Mouse (Mus musculus) midbrain, embryonic 13.5 days (tissue): ENCODE measurements around the gene Gpc5. TPM values are rescaled to one million over a fixed set of nuclear protein-coding genes. Genes with fewer than 3 reads are reported as not detected.

ENCODE experiments used
- ATAC-seq: fragments of 200-750 bp; cut with Nextera tagmentation; 2 replicates; pipeline ENCODE4 v1.8.0; 2017; ENCODE audit warnings: mild to moderate bottlenecking, moderate TSS enrichment, moderate library complexity
- H3K27ac ChIP-seq: fragments of 300-500 bp; sonication (generic); 2 replicates; pipeline ENCODE4 v1.5.1; 2015; ENCODE audit warnings: inconsistent platforms, mild to moderate bottlenecking, moderate library complexity
- H3K27me3 ChIP-seq: fragments of 300-500 bp; sonication (generic); 2 replicates; pipeline ENCODE4 v1.6.1; 2015; ENCODE audit warnings: mild to moderate bottlenecking, inconsistent platforms
- H3K36me3 ChIP-seq: fragments of 300-500 bp; sonication (generic); 2 replicates; pipeline ENCODE4 v1.6.1; 2015; ENCODE audit warnings: mild to moderate bottlenecking, inconsistent platforms
- H3K4me1 ChIP-seq: fragments of 300-500 bp; sonication (generic); replicated peaks from 2 replicates; pipeline ENCODE4 v1.6.1; 2015; ENCODE audit warnings: inconsistent platforms
- H3K4me2 ChIP-seq: fragments of 300-500 bp; sonication (generic); replicated peaks from 2 replicates; pipeline ENCODE4 v1.6.1; 2015; ENCODE audit warnings: moderate library complexity, mild to moderate bottlenecking, inconsistent platforms
- H3K4me3 ChIP-seq: fragments of 300-500 bp; sonication (generic); replicated peaks from 2 replicates; pipeline ENCODE4 v1.5.1; 2015; ENCODE audit warnings: mild to moderate bottlenecking, inconsistent platforms
- H3K9ac ChIP-seq: fragments of 300-500 bp; sonication (generic); replicated peaks from 2 replicates; pipeline ENCODE4 v1.6.1; 2015; ENCODE audit warnings: mild to moderate bottlenecking, inconsistent platforms
- H3K9me3 ChIP-seq: fragments of 300-500 bp; sonication (generic); 2 replicates; pipeline ENCODE4 v1.6.1; 2016; ENCODE audit warnings: mild to moderate bottlenecking, inconsistent platforms
- WGBS: fragments of 180-500 bp; shearing (Covaris S2); methylation state at CpG from one replicate; pipeline ENCODE4 v1.1.7; 2015; 5-methylcytosine and 5-hydroxymethylcytosine counted together
- polyA plus RNA-seq: library from polyadenylated mRNA; unstranded; fragments of >200 nt; fragmentation: Nextera tagmentation; extraction: Ambion mirVana; gene quantifications from 2 replicates; pipeline ENCODE4 v1.2.1, GENCODE M21; 2015

The Gpc5 gene
- polyA plus RNA-seq, 1 experiment from 2014 or later = 2.1 TPM

DNA sequence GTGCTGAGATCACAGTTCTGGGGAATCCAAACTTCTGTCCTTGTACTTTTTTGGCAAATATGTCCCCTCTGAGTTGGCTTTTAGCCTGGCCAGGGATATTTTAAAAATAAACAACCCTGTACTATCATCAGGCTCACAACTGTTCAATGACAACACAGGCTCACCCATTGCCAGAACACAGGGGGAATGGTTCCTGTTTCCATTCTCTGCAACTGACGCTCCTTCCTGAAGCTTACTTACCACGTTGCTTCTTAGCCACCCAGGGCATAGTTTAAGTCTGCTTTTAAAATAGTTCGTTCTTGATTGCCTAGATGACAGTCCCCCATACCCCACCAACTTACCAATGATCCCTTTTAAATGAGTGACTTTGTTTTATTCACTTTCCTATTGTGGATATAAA lies 299.8 kb downstream of the Gpc5 start:
- WGBS = 83% methylated on average over 3 of the region's 3 CpGs

GRCm38 (mm10) chr14:115392894-115393524 lies 301.0 kb downstream of the Gpc5 start:
- Histone ChIP-seq H3K36me3 (no peaks in the 10 kb centered on the region), H3K27ac (no peak overlapping the region), H3K4me3 (no peak overlapping the region), H3K4me1 (no peaks in the 10 kb centered on the region), H3K9ac (no peak overlapping the region), H3K4me2 (no peak overlapping the region), H3K9me3 (no peaks in the 10 kb centered on the region), H3K27me3 (no peaks in the 10 kb centered on the region)
- peak; percentile 80 for ATAC-seq
- WGBS = 47% methylated on average over 14 of the region's 14 CpGs

More for the DNA sequence above, 299.8 kb downstream of the Gpc5 start:
- H3K4me1 ChIP-seq = no peaks in the 10 kb centered on the region
- no peaks in the 10 kb centered on the region for H3K27me3 ChIP-seq
- no peak for ATAC-seq
- H3K27ac ChIP-seq = no peak overlapping the region
- 0 out of 2 replicates have a peak, but pooled peaks cover 2% of the 10 kb centered on the region for H3K9me3 ChIP-seq
- H3K9ac ChIP-seq = no peak overlapping the region
- H3K36me3 ChIP-seq = no peaks in the 10 kb centered on the region
- no peak overlapping the region for H3K4me3 ChIP-seq
- no peak overlapping the region for H3K4me2 ChIP-seq

DNA sequence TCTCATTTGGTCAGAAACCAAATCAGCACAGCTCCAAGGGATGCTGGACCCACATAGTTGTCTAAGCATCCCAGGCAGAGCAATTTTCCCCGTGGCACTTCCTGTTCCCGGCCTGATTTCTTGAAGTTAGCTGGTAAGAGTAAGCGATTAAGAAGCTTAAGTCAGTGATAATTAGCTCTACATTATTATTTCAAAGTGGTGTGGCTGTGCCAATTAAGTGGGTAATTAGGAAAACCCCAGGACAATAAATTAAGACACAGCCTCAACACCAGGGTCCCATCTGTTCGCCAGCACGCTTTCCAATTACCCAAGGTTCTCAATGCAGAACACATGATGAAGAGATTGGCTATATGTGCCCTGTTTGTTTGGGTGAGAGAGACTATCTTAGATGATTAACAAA lies 314.6 kb downstream of the Gpc5 start:
- ATAC-seq = peak; percentile 88
- no peaks in the 10 kb centered on the region for H3K36me3 ChIP-seq
- 41% methylated on average over 5 of the region's 5 CpGs for WGBS
- no peaks in the 10 kb centered on the region for H3K9me3 ChIP-seq
- no peak overlapping the region for H3K27ac ChIP-seq
- H3K27me3 ChIP-seq = 0 out of 2 replicates have a peak, but pooled peaks cover 2% of the 10 kb centered on the region
- no peak overlapping the region for H3K4me2 ChIP-seq
- H3K4me3 ChIP-seq = no peak overlapping the region
- H3K4me1 ChIP-seq = no peaks in the 10 kb centered on the region; the same call in 1 of the 2 replicates
- no peak overlapping the region for H3K9ac ChIP-seq

DNA sequence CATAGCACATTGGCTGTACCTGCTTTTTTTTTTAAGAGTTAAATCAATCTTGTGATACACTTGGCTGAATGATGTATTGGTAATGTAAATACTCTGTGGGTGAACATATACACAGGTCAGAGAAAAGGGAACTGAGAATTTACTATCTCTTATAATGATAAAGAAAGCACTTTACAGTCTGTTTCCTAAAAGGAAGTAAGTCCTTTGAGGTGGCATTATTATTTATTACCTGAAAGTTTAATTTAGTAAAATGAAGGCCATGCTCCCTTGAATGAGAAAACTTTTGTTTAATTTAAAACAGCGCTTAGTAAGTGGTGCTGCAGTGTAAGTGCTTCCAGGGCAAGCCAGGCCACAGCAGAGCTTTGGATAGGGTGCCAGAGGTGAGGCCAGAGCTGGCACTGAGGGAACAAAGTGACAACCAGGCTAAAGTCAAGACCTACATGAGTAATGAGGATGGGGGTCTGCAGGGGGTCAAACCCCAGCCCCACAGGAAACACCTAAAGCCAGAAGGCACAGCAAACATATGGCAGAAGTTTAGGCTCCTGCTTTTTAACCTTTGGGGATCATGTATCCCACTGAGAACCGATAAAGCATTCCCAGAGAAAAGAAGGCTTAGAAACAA lies 315.4 kb downstream of the Gpc5 start:
- no peak overlapping the region for H3K27ac ChIP-seq
- no peaks in the 10 kb centered on the region for H3K9me3 ChIP-seq
- H3K4me1 ChIP-seq = no peaks in the 10 kb centered on the region; the same call in 1 of the 2 replicates
- no peak overlapping the region for H3K9ac ChIP-seq
- no peak overlapping the region for H3K4me3 ChIP-seq
- ATAC-seq = 0 out of 2 replicates have a peak, but pooled peaks have one; percentile 9
- no peaks in the 10 kb centered on the region for H3K36me3 ChIP-seq
- 65% methylated on average over 2 of the region's 2 CpGs for WGBS
- H3K27me3 ChIP-seq = 0 out of 2 replicates have a peak, but pooled peaks cover 2% of the 10 kb centered on the region
- H3K4me2 ChIP-seq = no peak overlapping the region

DNA sequence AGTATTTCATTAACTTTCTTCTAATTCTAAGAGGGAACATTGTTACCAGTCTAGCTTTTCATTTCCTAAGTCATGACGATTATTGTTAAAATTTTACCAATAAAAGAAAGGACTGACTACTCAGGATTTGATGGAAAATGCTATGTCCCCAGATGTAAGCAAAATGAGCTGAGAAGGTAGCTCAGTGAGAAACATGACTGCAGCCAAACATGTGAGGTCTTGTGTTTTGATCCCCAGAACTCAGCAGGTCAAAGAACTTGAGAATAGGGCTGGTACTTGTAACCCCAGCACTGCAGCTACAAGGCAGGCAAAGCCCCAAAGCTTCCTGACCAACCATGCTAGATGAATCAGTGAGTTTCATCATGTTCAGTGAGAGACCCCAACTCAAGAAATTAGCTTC lies 318.9 kb downstream of the Gpc5 start:
- H3K9ac ChIP-seq = no peak overlapping the region
- no peak overlapping the region for H3K4me2 ChIP-seq
- WGBS = 91% methylated on average over 1 of the region's 1 CpGs
- H3K4me3 ChIP-seq = no peak overlapping the region
- no peak overlapping the region for H3K27ac ChIP-seq
- H3K27me3 ChIP-seq = no peaks in the 10 kb centered on the region
- H3K4me1 ChIP-seq = peaks cover 8% of the 10 kb centered on the region; the same call in 1 of the 2 replicates
- no peaks in the 10 kb centered on the region for H3K9me3 ChIP-seq
- H3K36me3 ChIP-seq = no peaks in the 10 kb centered on the region
- no peak for ATAC-seq

- Histone ChIP-seq H3K9ac (no peak overlapping the region), H3K27ac (no peak overlapping the region), H3K9me3 (no peaks in the 10 kb centered on the region), H3K36me3 (no peaks in the 10 kb centered on the region), H3K4me2 (no peak overlapping the region), H3K27me3 (no peaks in the 10 kb centered on the region), H3K4me3 (no peak overlapping the region), H3K4me1 (peaks cover 8% of the 10 kb centered on the region; the same call in 1 of the 2 replicates)
- ATAC-seq = no peak
- WGBS = 43% methylated on average over 6 of the region's 6 CpGs
Measured at GRCm38 (mm10) chr14:115411513-115412174, 319.6 kb downstream of the Gpc5 start.

- no peaks in the 10 kb centered on the region for H3K36me3 ChIP-seq
- no peak for ATAC-seq
- no peaks in the 10 kb centered on the region for H3K27me3 ChIP-seq
- no peak overlapping the region for H3K4me2 ChIP-seq
- 90% methylated on average over 3 of the region's 3 CpGs for WGBS
- no peaks in the 10 kb centered on the region for H3K9me3 ChIP-seq
- H3K27ac ChIP-seq = no peak overlapping the region
- H3K4me1 ChIP-seq = peaks cover 8% of the 10 kb centered on the region; the same call in 1 of the 2 replicates
- no peak overlapping the region for H3K4me3 ChIP-seq
- H3K9ac ChIP-seq = no peak overlapping the region
Measured at GRCm38 (mm10) chr14:115412821-115413220, 320.8 kb downstream of the Gpc5 start.

DNA sequence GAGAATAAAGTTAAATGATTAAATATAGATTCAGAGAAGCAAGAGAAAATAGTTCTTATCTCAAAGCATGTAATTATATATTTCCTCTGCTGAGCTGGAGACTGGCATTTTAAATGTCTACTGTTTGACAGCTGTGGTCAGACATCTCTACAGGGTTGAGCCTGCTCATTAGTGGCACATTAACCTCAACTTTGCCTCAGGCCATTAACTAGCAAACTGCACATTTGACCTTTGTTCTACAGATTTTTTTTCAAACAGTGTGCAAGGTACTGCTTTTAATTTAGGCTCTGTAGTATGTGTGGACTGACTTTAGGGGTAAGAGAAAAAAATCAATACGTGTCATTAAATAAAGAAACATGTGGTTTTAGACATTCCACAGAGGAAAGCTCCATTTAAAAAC lies 321.4 kb downstream of the Gpc5 start:
- no peak overlapping the region for H3K4me2 ChIP-seq
- H3K27me3 ChIP-seq = no peaks in the 10 kb centered on the region
- no peak overlapping the region for H3K9ac ChIP-seq
- no peaks in the 10 kb centered on the region for H3K9me3 ChIP-seq
- no peak overlapping the region for H3K4me3 ChIP-seq
- no peaks in the 10 kb centered on the region for H3K36me3 ChIP-seq
- peaks cover 8% of the 10 kb centered on the region; the same call in 1 of the 2 replicates for H3K4me1 ChIP-seq
- 76% methylated on average over 1 of the region's 1 CpGs for WGBS
- ATAC-seq = peak; percentile 40; the same call in 1 of the 2 replicates
- H3K27ac ChIP-seq = no peak overlapping the region

- 61% methylated on average over 5 of the region's 5 CpGs for WGBS
- H3K9ac ChIP-seq = no peak overlapping the region
- no peak overlapping the region for H3K4me3 ChIP-seq
- no peaks in the 10 kb centered on the region for H3K36me3 ChIP-seq
- no peak for ATAC-seq
- no peak overlapping the region for H3K4me2 ChIP-seq
- peaks cover 8% of the 10 kb centered on the region; the same call in 1 of the 2 replicates for H3K4me1 ChIP-seq
- H3K27ac ChIP-seq = no peak overlapping the region
- no peaks in the 10 kb centered on the region for H3K27me3 ChIP-seq
- H3K9me3 ChIP-seq = no peaks in the 10 kb centered on the region
Measured at GRCm38 (mm10) chr14:115414545-115414944, 322.5 kb downstream of the Gpc5 start.

DNA sequence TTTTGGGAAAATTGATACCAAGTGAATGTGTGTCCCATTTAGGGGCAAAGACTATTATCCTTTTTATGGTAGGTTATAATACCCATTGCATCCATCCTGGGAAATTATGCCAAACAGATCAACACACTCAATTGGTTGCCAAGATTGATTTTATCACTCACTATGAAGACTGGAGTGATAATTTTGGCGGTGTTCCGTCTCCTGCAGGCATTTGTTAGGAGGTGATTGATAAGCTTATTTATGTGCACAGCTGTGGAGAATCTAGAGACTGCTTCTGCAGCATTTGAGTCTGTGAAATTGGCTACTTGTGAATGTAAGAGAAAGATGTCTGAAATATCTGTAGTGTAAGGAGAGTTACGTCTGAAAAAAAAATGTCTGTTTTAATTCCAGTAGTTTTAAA lies 340.0 kb downstream of the Gpc5 start:
- 54% methylated on average over 3 of the region's 3 CpGs for WGBS

GRCm38 (mm10) chr14:115432368-115432767 lies 340.4 kb downstream of the Gpc5 start:
- H3K4me2 ChIP-seq = no peak overlapping the region
- no peak for ATAC-seq
- no peaks in the 10 kb centered on the region for H3K36me3 ChIP-seq

More for the DNA sequence above, 340.0 kb downstream of the Gpc5 start:
- no peak overlapping the region for H3K4me3 ChIP-seq
- no peak overlapping the region for H3K27ac ChIP-seq
- no peaks in the 10 kb centered on the region for H3K4me1 ChIP-seq
- H3K9me3 ChIP-seq = no peaks in the 10 kb centered on the region
- H3K36me3 ChIP-seq = no peaks in the 10 kb centered on the region
- no peaks in the 10 kb centered on the region for H3K27me3 ChIP-seq
- no peak overlapping the region for H3K4me2 ChIP-seq
- H3K9ac ChIP-seq = no peak overlapping the region
- no peak for ATAC-seq

GRCm38 (mm10) chr14:115436617-115437016 lies 344.6 kb downstream of the Gpc5 start:
- Histone ChIP-seq H3K4me2 (no peak overlapping the region), H3K9me3 (no peaks in the 10 kb centered on the region), H3K27me3 (no peaks in the 10 kb centered on the region), H3K36me3 (no peaks in the 10 kb centered on the region), H3K9ac (no peak overlapping the region), H3K27ac (no peak overlapping the region), H3K4me1 (no peaks in the 10 kb centered on the region), H3K4me3 (no peak overlapping the region)
- 64% methylated on average over 2 of the region's 2 CpGs for WGBS
- no peak for ATAC-seq

More at GRCm38 (mm10) chr14:115432368-115432767, 340.4 kb downstream of the Gpc5 start:
- Histone ChIP-seq H3K27ac (no peak overlapping the region), H3K9me3 (no peaks in the 10 kb centered on the region), H3K4me1 (no peaks in the 10 kb centered on the region), H3K4me3 (no peak overlapping the region), H3K9ac (no peak overlapping the region), H3K27me3 (no peaks in the 10 kb centered on the region)
- 69% methylated on average over 3 of the region's 3 CpGs for WGBS
